16 mouse cellular contexts compared by ENCODE assay signal in genomic region chr2:59684864-59685605, GRCm38 (mm10).
DNase-seq lines count a peak whose midpoint lies in the region; ATAC-seq and TF ChIP-seq lines count a peak whose summit lies in the region.
"Had no signal": no experiment of that assay in that cellular context is flagged by ENCODE, and none has a peak within 500 bp of the region (broad histone marks: within the 10 kb centered on the region; RNA-seq: fewer than 3 reads in every experiment).

No protein-coding gene starts in this region.

- H3K4me3 ChIP-seq in layer of hippocampus, adult 2 months = no peak overlapping the region
- no peak overlapping the region for H3K4me3 ChIP-seq in embryonic facial prominence, embryonic 15.5 days (replicated peaks)
- no peak overlapping the region for H3K4me3 ChIP-seq in limb, embryonic 11.5 days (ENCODE audit: low read depth, low read length)
- H3K4me3 ChIP-seq: forebrain, embryonic 12.5 days; heart, embryonic 12.5 days; midbrain, embryonic 15.5 days; neural tube, embryonic 12.5 days had no signal

- no peaks in the 10 kb centered on the region for H3K27me3 ChIP-seq in embryonic facial prominence, embryonic 15.5 days
- no peaks in the 10 kb centered on the region for H3K27me3 ChIP-seq in limb, embryonic 11.5 days (ENCODE audit: control insufficient read depth, insufficient read depth, low read length)
- H3K27me3 ChIP-seq: heart, embryonic 12.5 days; midbrain, embryonic 15.5 days; neural tube, embryonic 12.5 days had no signal

- intact Hi-C loops in left cerebral cortex, postnatal 14 days (cut with DNase I) = no loop called here

- ATAC-seq in embryonic facial prominence, embryonic 15.5 days (ENCODE audit: insufficient number of reproducible peaks, low FRiP score, low TSS enrichment, low read depth) = peak; percentile 60
- ATAC-seq in limb, embryonic 11.5 days (ENCODE audit: insufficient number of reproducible peaks, low FRiP score, low TSS enrichment, low read depth) = 0 out of 2 replicates have a peak, but pooled peaks have one; percentile 33
- ATAC-seq: activated CD4-positive, CD25-positive, alpha-beta regulatory T cell, adult 4 months; midbrain, embryonic 15.5 days had no signal

- no peak for DNase-seq in layer of hippocampus, adult 2 months (ENCODE audit: low spot score in 2 of 2)
- no peak for DNase-seq in layer of hippocampus, postnatal 14 days (ENCODE audit: low spot score in 2 of 2)
- DNase-seq in limb, embryonic 11.5 days (ENCODE audit: low spot score) = no peak
- no peak for DNase-seq in left cerebral cortex, postnatal 14 days (ENCODE audit: low spot score in 2 of 2)
- DNase-seq in adrenal gland, postnatal 25 days = no peak
- no peak for DNase-seq in thymus, adult 18-20 months
- DNase-seq: cerebellum, postnatal 36 days; kidney, adult 2 months; lung, embryonic 14.5 days; right cerebral cortex, postnatal 4 days had no signal

- H3K36me3 ChIP-seq in embryonic facial prominence, embryonic 15.5 days = no peaks in the 10 kb centered on the region
- H3K36me3 ChIP-seq in limb, embryonic 11.5 days (ENCODE audit: control insufficient read depth, insufficient read depth, low read length) = no peaks in the 10 kb centered on the region
- H3K36me3 ChIP-seq: forebrain, embryonic 12.5 days; heart, embryonic 12.5 days; midbrain, embryonic 15.5 days; neural tube, embryonic 12.5 days had no signal

- no peak overlapping the region for H3K9ac ChIP-seq in embryonic facial prominence, embryonic 15.5 days
- no peak overlapping the region for H3K9ac ChIP-seq in limb, embryonic 11.5 days (ENCODE audit: low read length)
- H3K9ac ChIP-seq: forebrain, embryonic 12.5 days; heart, embryonic 12.5 days; lung, embryonic 14.5 days; midbrain, embryonic 15.5 days; neural tube, embryonic 12.5 days had no signal

- H3K9me3 ChIP-seq in embryonic facial prominence, embryonic 15.5 days (replicated peaks) = no peaks in the 10 kb centered on the region
- no peaks in the 10 kb centered on the region for H3K9me3 ChIP-seq in limb, embryonic 11.5 days (ENCODE audit: control insufficient read depth, low read length)
- H3K9me3 ChIP-seq: forebrain, embryonic 12.5 days; heart, embryonic 12.5 days; midbrain, embryonic 15.5 days; neural tube, embryonic 12.5 days had no signal

- H3K27ac ChIP-seq in layer of hippocampus, adult 2 months = peak overlapping the region; percentile 33; the same call in 1 of the 2 replicates
- H3K27ac ChIP-seq in embryonic facial prominence, embryonic 15.5 days (replicated peaks) = peak overlapping the region; percentile 35; the same call in 1 of the 2 replicates
- no peak overlapping the region for H3K27ac ChIP-seq in limb, embryonic 11.5 days (replicated peaks; ENCODE audit: low read depth, low read length)
- H3K27ac ChIP-seq: forebrain, embryonic 12.5 days; midbrain, embryonic 15.5 days; neural tube, embryonic 12.5 days had no signal

- no peak for TF ChIP-seq CTCF in layer of hippocampus, adult 2 months (conservative IDR thresholded peaks at IDR 0.05)

- peaks cover 22% of the 10 kb centered on the region for H3K4me1 ChIP-seq in embryonic facial prominence, embryonic 15.5 days
- peaks cover 32% of the 10 kb centered on the region for H3K4me1 ChIP-seq in limb, embryonic 11.5 days (ENCODE audit: control insufficient read depth, insufficient read depth, low read length)
- H3K4me1 ChIP-seq: midbrain, embryonic 15.5 days had no signal

- no peak overlapping the region for H3K4me2 ChIP-seq in embryonic facial prominence, embryonic 15.5 days (replicated peaks)
- no peak overlapping the region for H3K4me2 ChIP-seq in limb, embryonic 11.5 days (ENCODE audit: low read depth, severe bottlenecking)
- H3K4me2 ChIP-seq: forebrain, embryonic 12.5 days; heart, embryonic 12.5 days; lung, embryonic 14.5 days; midbrain, embryonic 15.5 days; neural tube, embryonic 12.5 days had no signal

- whole genome bisulfite sequencing in embryonic facial prominence, embryonic 15.5 days = 78% methylated on average over 16 of the region's 16 CpGs
- WGBS in limb, embryonic 11.5 days = 85% methylated on average over 16 of the region's 16 CpGs
